Mouse (Mus musculus): ENCODE measurements at regions not wholly inside any gene's neighbourhood (a gene's known extent, or its start where the extent isn't known, plus 50 kb on each side); places are given as distances from the start of the nearest gene placed in this dataset.
A peak's percentile ranks its signal among the peaks of the same experiment; 100 is the strongest.

GRCm38 (mm10) chr9:120679822-120680426, 108.7 kb downstream of the Rpl14 start:
- peak; percentile 63 for DNase-seq

GRCm38 (mm10) chr9:120681404-120681803, 110.2 kb downstream of the Rpl14 start:
- no peak for DNase-seq

- no peak for DNase-seq
Measured at GRCm38 (mm10) chr9:120685961-120686360, 114.7 kb downstream of the Rpl14 start.

- no peak for DNase-seq
Measured at GRCm38 (mm10) chr9:120689025-120689424, 117.8 kb downstream of the Rpl14 start.

- DNase-seq: no peak
Measured at GRCm38 (mm10) chr9:120690510-120690909, 119.3 kb downstream of the Rpl14 start.

GRCm38 (mm10) chr9:120690961-120691941, 120.0 kb downstream of the Rpl14 start:
- DNase-seq: peak; percentile 92

- DNase-seq: peak; percentile 39
Measured at GRCm38 (mm10) chr9:120691971-120692401, 120.7 kb downstream of the Rpl14 start.

- DNase-seq: no peak
Measured at GRCm38 (mm10) chr9:120694457-120694856, 123.2 kb downstream of the Rpl14 start.

- DNase-seq: no peak
Measured at GRCm38 (mm10) chr9:120695966-120696365, 124.7 kb downstream of the Rpl14 start.

GRCm38 (mm10) chr9:120697749-120698148, 126.5 kb downstream of the Rpl14 start:
- DNase-seq: no peak

- DNase-seq: no peak
Measured at GRCm38 (mm10) chr9:120699781-120700180, 128.5 kb downstream of the Rpl14 start.

- DNase-seq: no peak
Measured at GRCm38 (mm10) chr9:120702836-120703235, 131.6 kb downstream of the Rpl14 start.

- no peak for DNase-seq
Measured at GRCm38 (mm10) chr9:120703291-120703930, 132.2 kb downstream of the Rpl14 start.

- DNase-seq: no peak
Measured at GRCm38 (mm10) chr9:120706562-120707198, 135.4 kb downstream of the Rpl14 start.

- DNase-seq: no peak
Measured at GRCm38 (mm10) chr9:120708507-120708906, 137.3 kb downstream of the Rpl14 start.

GRCm38 (mm10) chr9:120709146-120709655, 138.0 kb downstream of the Rpl14 start:
- no peak for DNase-seq

- peak; percentile 35 for DNase-seq
Measured at GRCm38 (mm10) chr9:120712987-120713386, 141.7 kb downstream of the Rpl14 start.

GRCm38 (mm10) chr9:120715665-120716121, 144.4 kb downstream of the Rpl14 start:
- DNase-seq: no peak

- no peak for DNase-seq
Measured at GRCm38 (mm10) chr9:120718812-120719211, 147.6 kb downstream of the Rpl14 start.

- DNase-seq: no peak
Measured at GRCm38 (mm10) chr9:120721451-120722123, 150.3 kb downstream of the Rpl14 start.

GRCm38 (mm10) chr9:120723026-120723425, 151.8 kb downstream of the Rpl14 start:
- no peak for DNase-seq

All from thymus, postnatal 4 days (tissue).